Mouse (Mus musculus) monocyte, adult 5-6 weeks (primary cell): ENCODE measurements around the gene Inppl1. TPM values are rescaled to one million over a fixed set of nuclear protein-coding genes. Genes with fewer than 3 reads are reported as not detected.

Experiments used
- ATAC-seq: fragments of 153-309, 156-312 bp; replicated peaks from 2 replicates; pipeline ENCODE4 v1.8.0; 2017; ENCODE audit warnings: mild to moderate bottlenecking; ENCODE audit not compliant: low TSS enrichment, insufficient number of reproducible peaks, severe bottlenecking, poor library complexity, low FRiP score
- total RNA-seq: library from RNA; stranded (forward); fragments of 200-1000, 200-491, 200-594 nt; gene quantifications from 3 replicates; pipeline ENCODE4 v1.2.3, GENCODE M21; 2017

The Inppl1 gene
- total RNA-seq, 1 experiment from 2014 or later, result 20.6 TPM

DNA sequence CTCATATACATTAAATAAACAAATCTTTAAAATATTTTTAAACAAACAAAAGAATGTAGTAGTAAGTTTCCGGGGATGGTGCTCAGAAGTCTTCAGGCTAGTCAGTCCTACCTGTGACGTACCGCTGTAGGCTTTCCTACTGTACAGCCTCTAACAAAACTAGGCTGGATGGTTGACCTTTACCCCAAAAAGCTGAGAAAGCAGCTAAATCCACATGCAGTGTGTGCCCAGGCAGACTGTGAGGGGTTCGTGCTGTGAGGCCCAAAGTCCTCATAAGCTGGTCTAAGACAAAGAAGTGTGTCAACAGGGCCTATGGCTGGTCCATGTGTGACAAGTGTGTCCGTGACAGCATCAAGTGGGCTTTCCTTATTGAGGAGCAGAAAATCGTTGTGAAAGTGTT lies 14.8 kb upstream of the Inppl1 start:
- ATAC-seq, result no peak

DNA sequence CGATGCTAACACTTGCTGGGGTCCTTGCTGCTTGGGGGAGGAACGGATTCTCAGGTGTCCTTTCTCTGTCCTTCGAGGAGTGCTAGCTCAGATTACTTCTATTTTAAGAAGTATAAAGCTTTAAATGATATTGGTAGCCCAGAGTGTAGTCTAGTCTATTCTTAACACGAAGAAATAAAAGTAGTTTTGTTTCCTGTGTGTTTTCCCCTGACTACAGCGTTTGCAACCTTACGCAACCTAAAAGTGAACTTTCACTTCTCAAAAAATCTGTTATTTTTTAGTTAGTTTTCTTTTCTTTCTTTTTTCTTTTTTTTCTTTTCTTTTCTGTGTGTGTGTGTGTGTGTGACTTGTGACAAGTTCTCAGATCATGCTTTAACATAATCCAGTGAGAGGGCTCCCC lies 13.7 kb upstream of the Inppl1 start:
- ATAC-seq, result peak; percentile 54; the same call in 1 of the 2 replicates

DNA sequence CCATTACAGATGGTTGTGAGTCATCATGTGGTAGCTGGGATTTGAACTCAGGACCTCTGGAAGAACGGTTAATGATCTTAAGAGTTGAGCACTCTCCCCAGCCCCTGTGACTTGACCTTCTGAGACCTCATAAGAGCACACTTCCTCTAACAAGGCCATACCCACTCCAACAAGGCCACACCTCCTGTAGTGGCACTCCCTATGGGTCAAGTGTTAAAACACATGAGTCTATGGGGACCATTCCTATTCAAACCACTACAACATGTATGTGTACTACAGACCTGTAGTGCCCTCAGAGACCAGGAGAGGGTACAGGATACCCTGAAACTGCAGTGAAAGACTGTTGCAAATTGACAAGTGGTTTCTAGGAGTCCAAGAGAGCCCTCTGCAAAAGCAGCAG lies 9.9 kb upstream of the Inppl1 start:
- ATAC-seq, result peak; percentile 75

DNA sequence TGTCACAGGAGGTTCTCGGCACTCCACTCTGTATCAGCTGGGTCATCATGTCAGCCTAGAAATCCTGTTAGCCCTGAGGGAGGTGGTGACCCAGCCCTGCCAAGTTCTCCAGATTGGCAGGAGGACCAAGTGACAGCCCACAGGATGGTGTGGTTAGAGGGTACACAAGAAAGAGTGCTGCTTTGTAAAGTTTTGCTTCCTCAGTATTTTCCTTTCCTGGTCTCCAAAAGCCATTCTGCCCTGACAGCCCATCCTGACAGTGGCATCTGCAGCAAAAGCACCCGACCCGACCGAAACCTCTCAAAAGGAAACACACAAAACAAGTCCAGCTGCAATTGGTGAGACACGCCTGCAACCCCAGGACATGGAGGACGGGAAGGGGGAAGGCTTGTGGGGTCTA lies 6.2 kb upstream of the Inppl1 start:
- no peak for ATAC-seq

DNA sequence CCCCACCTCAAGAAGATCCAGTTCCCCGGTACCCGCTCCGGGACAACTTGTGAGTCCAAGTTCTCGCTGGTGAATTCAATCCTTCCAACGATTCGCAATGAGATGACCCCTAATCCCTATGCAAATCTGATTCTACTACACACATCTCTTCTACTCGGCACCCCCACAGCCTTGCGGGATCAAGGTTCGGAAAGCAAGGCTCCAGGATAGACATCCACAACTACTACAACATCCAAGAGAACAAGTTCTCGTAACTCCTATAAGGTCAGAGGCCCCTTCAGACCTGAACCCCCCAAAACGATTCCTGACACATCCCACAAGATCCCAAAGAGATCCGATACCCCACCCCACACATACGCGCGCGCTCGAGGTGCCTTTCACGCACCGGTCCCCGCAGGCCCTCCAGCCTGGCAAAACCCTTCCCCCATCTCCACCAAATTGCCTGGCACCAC lies 849 bp downstream of the Inppl1 start:
- 0 out of 2 replicates have a peak, but pooled peaks have one; percentile 2 for ATAC-seq

DNA sequence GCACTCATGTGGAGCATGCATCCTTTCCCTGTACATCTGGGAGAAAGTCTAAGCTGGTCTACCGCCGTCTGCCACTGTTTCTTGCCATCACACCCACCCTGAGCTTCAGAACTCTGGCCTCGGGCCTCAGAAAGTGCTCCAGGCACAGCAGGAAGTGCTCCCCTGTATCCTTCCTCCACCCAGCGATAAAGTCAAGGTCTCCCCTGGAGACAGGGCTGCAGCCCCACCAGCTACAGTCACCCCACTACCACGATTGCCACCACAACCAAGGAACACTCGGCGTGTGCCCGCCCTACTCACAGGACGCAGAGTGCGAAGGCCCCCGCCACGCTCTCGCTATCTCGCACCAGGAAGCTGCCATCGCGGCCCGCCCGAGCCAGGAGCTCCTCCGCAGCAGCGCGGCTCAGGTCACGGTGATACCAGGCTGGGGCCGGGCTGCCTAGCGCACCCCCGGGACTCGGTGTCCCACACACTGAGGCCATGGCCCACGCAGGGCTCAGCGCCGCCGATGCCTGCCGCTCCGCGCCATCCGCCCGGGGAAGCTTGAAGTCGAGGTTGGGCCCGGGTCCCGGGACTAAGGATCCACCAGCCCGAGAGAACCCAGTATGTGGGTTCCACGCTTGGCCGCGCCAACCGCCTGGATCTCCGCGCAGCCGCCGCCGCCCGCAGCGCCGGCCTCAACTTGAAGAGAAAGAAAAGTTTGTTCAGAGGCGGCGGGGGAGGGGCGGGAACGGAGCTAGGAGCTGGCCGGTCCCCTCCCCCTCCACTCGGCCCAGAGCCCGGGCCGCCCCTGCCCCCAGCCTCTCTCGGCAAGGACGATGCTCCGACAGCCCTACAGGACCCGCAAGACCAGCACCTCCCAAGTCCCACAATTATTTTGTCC lies 1.5 kb downstream of the Inppl1 start:
- 0 out of 2 replicates have a peak, but pooled peaks have one; percentile 7 for ATAC-seq

DNA sequence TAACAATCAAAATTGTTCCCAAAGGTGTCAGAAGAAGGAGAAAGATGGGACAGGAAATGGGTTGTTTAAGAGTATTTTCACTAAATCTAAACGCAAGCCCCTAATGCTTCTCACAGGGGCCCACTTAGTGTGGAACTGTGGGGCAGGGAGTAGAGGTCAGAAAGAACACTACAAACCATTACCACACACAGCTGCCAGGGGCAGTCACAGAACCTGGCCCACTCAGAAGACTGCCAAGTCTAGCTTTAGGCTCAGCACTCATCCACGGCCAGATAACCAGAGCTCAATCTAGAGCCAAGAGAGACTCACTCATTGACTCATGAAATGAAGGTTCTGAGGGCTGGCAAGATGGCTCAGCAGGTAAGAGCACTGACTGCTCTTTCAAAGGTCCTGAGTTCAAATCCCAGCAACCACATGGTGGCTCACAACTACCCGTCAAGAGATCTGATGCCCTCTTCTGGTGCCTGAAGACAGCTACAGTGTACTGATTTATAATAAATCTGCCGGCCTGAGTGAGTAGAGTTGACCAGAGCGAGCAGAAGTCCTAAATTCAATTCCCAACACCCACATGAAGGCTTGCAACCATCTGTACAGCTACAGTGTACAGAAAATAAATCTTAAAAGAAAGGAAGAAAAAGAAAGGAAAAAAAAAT lies 2.4 kb downstream of the Inppl1 start:
- ATAC-seq, result no peak

DNA sequence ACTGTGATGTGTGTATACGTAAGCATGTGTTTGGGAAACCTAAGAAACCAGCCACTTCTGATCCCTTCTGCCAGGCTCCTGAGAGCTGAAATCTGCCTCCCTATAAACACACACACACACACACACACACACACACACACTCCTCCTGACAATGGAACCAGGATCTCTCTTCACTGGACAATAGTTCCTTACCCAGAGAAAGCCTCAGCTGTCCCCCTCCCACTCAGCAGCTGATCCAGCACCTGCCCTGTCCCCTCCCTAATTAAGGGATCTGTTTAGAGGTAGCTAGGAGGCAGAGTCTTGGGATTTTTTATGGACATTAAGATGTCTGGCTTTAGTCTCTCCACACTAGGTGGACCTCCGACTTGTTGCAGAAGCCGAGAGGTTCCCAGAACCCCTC lies 3.1 kb downstream of the Inppl1 start:
- ATAC-seq, result no peak

DNA sequence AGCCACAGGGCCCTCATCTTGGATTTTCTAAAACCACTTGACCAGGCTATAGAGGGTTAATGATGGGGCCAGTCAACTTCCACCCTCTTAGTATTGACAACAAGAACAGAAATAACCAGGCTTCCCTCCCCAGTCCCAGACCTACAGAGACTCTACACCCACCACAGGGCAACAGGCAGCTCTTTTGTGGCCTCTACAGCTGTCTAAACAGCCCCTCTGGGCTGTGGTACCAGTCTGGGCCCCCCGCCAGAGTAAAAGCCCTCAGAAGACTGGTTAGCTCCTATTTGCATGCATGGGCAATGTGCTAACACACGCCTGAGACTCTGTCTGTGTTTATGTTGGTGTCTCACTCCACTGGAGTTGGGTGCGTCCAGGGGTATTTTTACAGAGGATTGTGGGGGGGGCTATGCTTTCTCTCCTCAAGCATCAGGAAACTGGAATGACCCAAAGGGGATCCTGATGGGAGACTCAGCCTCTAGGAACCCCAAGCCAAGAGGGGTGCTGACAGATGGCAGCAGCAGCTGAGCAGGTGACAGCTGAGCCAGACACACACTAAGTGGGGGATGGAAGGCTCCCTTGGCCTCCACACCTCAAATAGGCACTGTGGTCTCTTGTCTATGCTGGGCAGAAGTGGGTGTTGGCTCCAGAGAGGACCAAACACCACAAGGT lies 4.0 kb downstream of the Inppl1 start:
- no peak for ATAC-seq

DNA sequence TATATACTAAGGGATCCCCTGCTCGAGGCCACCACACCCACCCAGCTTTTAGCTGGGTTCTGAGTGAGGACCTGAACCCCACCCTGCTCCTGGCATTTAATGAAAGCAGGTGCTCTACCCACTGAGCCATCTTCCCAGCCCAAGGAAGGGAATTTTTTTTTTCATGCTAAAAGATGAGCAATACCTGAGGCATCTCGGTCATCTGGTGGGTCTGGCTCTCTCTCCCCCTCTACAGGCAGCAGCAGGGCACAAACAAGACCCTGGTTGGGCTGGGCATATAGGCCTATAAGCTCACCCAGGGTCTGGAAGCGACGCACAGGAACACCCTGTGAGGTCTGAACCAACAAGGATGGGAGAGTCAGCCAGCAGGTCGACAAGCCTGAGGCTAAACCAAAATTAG lies 4.7 kb downstream of the Inppl1 start:
- ATAC-seq, result no peak

DNA sequence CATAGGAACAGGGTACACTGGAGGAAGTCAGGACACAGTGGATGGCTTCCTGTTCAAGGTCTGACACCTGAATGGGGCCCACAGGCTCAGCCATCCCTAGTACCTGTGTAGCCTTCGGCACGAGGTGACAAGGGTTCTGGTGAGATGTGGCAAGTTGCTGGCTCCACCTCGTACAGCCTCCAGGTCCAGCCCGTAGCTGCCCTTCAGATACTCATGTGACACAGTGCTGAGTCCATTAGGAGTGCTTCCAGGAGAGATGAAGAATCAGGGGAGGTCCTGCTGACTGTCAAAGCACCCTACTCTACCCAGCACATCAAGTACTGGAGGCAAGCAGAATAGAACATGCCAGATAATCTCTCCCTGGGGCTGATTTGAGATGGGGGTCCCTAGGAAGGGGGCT lies 5.7 kb downstream of the Inppl1 start:
- no peak for ATAC-seq

DNA sequence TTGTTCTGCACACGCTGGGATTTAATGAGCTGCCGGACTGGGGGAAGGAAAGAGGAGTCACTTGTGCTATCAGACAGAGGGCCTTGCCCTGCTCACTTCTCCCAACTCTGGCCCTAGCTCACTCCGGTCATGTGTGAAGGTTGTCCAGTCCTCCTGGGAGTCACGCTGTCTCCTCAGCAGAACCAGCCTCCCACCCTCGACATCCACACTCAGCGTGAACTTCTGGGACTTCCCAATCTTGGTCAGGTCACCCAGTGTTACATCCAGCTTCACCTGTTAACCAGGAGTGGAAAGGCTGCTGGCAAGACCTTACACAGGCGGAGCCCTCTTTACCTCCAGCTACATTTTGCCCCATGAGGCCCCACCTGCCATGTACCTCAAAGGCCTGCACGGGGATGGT lies 6.6 kb downstream of the Inppl1 start:
- no peak for ATAC-seq

DNA sequence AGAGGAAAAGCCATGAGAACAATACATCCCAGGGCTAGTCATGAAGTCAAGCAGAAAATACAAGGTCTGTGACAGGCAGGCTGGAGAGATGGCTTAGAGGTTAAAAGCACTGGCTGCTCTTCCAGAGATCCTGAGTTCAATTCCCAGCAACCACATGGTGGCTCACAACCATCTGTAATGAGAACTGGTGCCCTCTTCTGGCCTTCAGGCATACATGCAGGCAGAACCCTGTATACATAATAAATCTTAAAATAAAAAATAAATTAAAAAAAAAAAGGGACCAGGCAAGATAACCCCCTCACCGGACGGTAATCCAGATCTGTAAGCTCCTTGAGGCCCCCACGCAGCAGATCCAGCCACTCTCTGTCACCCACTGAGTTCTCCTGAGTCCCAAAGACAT lies 7.7 kb downstream of the Inppl1 start:
- no peak for ATAC-seq

DNA sequence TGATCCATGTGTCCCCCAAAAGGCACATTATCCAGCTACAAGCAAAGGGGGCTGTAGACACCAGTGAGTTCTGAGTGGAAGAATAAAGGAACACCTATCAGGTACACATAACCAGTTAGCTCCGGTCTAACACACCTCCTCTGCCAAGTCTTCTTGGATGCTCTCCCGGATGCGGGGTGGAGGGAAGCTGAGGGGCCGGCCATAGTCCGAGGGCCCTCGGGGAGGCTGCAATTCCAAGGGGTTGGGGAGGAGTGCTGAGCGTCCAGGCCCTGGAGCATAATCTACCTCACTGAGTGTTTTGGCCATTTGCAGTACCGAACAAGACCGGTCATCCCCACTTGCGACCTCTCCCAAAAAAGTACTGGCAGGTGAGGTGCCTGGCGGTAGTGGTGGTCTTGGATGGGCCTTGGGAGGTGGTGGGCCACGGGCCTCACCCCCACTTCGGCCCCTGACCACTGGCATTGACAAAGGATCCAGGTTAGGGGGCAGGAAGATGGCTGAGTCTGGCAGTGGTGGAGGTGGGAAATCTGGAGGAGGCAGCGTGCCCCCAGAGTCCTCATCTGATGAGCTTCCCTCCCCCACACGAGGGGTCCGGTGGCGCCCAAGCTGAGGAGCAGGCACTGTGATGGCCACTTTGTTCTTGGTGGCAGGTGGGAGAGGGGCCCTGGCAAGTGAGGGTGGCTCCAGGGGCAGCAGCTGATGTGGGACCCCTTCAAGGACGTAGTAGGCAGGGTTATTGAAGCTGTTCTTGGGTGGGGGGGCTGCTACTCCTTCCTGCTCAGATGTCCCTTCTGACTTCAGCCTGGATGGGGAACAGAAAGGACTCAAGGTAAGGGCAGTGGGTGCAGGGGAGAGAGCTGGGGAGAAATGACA lies 14.0 kb downstream of the Inppl1 start:
- ATAC-seq, result no peak

DNA sequence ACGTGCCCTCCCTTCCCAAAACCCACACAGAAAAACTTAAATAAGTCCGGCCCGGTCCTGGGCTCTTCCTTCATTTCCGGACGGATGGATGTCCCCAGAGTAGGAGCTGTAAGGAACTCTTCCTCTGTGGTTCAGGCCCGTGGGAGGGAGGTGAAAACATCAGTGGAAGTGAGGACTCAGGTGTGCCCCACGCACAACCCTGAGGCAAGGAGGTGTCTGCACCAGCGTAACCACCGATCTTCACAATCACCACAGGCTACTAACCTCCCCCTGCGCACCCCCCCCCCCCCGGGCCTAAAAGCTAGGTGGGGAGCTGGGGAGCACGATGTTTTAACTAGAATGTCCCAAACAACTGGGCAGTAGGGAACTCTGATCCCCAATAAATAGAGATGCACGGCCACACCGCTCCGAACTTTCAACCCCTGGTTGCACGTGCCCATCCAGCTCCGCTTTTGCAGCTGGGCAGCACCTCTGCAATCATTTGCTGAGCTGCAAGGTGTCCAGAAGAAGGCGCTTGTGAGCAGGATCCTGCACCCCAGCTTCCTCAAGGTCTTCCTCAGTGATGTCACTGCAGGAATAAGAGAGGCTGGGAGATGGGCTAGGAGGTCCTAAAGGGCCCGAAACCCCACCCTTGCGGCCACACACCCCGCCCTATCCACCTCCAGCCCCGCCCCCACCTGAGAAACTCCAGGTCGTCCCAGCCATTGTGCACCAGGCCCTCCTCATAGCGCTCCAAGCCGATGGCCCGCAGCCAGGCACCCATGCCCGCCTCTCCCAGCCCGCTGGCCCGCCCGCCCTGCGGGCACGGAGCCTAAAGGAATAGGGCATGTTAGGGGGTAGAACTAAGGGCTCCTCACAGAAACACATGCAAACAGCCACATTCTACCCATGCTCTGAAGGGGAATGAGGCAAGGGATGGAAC lies 14.9 kb downstream of the Inppl1 start:
- ATAC-seq, result no peak

DNA sequence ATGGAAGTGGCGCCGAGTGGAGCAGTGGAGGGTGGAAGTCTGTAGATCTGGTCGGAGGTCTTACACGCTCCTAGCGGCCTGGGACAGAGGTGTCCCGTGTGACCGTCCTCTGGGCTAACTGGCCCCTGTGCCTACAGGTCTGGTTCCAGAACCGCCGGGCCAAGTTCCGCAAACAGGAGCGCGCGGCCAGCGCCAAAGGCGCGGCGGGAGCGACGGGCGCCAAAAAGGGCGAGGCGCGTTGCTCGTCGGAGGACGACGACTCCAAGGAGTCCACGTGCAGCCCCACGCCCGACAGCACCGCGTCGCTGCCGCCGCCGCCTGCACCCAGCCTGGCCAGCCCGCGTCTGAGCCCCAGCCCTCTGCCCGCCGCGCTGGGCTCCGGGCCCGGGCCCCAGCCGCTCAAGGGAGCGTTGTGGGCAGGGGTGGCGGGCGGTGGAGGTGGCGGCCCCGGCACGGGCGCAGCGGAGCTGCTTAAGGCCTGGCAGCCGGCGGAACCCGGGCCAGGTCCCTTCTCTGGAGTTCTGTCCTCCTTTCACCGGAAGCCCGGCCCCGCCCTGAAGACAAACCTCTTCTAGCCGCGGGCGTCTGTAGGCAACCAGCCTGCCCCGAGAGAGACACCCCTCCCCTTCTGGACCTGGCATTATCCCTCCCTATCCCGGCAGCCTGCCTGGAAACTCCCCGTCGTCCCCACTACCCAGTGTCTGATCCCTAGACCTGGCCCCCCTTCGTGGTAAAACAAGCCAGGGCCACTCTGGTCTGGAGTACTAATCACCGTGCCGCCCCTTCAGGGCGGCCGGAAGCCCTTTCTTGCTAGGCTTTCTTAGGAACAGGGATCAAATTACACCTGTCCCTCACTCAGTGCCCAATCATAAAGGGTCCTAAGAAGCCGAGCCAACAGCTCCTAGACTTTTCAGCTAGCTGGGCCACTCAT lies 16.2 kb downstream of the Inppl1 start:
- ATAC-seq, result no peak
